Mouse (Mus musculus) embryo, embryonic 10.5 days (tissue): Measurements from ENCODE around the gene Gm4553.
"Not testable (repeated sequence)": the region's sequence is repeated elsewhere in the genome, so short reads cannot be mapped to it uniquely, and the experiment has no call there.

ENCODE experiments used
- DNase-seq: peaks from one replicate; pipeline ENCODE4 v3.0.0-alpha.2; 2015; ENCODE audit warnings: low spot score

Gm4553 gene

DNA sequence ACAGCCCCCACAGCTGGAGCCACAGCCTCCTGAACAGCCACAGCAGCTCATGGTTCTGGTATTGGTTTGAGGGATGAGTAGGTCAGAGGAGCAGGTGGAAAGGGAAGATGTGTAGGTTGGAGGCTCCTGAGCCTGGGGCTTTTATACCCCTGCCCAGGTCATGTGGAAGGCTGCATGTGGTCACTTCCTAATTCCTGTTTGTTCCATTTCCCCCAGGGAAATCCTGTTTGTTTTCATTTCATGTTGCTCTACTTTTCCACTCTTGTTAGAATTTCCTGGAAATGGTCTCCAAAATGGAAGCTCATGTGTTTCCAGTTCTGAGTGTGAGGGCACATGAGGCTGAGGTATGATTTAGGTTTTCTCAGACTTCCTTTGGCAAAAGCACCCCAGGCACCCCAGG, at the start of gene Gm4553:
Gene Gm4553, minus strand, starts transcription at position 101 of the 400 bp plus-strand sequence.
- not testable (repeated sequence) for DNase-seq

DNA sequence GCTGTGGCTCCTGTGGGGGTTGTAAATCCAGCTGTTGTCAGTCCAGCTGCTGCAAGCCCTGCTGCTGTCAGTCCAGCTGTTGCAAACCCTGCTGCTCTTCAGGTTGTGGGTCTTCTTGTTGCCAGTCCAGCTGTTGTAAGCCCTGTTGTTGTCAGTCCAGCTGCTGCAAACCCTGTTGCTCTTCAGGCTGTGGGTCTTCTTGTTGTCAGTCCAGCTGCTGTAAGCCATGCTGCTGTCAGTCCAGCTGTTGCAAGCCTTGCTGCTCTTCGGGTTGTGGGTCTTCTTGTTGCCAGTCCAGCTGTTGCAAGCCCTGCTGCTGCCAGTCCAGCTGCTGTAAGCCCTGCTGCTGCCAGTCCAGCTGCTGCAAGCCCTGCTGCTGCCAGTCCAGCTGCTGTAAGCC, 46.6 kb upstream of the Gm4553 start:
- not testable (repeated sequence) for DNase-seq

DNA sequence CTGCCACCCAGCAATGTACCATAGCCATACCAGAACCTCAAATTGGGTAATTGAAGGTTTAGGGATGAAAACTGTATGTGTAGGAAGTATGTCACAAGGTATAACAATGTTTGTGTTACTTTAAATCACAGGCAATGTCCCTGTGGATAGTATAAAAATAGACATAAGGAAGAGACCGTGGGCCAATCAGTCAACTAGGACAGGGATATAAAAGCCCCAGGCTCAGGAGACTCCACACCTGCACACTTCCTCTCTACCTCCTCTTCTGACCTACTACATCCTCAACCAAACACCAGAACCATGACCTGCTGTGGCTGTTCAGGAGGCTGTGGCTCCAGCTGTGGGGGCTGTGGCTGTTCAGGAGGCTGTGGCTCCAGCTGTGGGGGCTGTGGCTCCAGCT, 46.0 kb upstream of the Gm4553 start, which contains the start of gene Gm7579:
Gene Gm7579, plus strand, starts transcription at position 301 of the 400 bp plus-strand sequence.
- DNase-seq, result no peak

DNA sequence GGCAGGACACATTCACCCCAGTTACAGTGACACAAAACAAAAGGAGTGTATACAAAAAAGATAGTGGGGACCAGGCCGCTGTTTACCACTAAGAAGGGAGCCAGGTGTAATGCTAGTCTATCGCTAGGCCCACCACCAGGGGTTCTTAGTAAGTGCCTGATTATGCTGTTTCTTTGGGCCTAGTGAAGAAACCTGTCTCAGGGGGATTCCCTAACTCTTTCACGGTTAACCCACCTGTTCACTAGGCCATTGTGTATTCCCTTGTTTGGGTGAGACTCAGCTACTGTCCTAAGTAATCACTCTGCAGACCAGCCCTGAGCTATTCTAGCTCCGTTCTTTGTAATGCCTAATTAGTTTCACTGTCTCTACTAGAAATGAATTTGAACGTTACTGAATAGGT, 41.4 kb upstream of the Gm4553 start:
- not testable (repeated sequence) for DNase-seq

DNA sequence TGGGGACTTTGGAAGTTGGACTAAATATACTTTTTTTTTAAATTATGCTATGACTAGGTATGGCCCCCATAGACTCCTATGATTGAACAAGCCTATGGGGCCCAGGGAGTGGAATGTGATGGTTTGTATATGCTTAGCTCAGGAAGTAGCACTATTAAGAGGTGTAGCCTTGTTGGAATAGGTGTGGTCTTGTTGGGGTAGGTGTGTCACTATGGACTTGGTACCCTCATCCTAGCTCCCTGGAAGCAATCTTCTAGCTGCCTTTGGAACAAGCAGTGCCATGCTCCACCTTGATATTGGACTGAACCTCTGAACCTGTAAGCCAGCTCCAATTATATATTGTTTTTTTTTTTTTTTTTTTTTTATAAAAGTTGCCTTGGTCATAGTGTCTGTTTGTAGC, 39.9 kb upstream of the Gm4553 start:
- DNase-seq, result no peak

DNA sequence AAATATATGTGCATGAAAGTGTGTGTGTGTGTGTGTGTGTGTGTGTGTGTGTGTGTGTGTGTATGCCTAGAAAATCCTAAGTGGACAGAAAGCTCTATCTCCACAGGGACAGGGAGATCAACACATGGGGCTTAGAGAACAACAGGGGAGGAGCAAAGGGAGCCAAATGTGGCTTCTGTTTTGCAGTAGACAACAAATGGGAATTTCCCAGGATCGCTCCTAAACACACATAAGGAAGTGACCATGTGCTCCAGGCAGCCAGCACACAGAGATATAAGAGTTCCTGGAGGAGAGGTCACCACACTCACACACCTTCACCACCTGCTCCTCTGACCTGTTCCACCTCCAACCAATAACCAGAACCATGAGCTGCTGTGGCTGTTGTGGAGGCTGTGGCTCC, 35.5 kb upstream of the Gm4553 start, which contains the start of gene Krtap5-3:
Gene Krtap5-3, plus strand, starts transcription at position 301 of the 400 bp plus-strand sequence.
- no peak for DNase-seq

DNA sequence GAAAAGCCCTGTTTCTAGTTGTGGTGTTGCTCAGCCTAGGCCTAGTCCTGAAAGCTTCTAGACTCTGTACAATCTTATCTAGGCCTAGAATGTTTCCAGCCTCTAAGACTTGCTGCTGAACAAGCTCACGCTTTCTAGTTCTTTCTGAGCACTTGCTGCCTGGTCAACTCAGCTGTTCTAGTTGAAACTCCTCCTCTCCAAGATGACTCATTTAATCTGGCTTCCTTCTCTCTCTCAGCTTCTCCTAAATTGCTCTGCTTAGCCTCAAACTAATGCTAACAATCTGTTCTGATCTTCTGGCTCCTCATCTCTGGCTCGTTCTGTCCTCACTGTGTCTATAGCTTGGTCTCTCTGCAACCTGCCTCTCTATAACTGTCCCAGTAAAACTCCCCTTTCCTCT, 33.2 kb upstream of the Gm4553 start:
- DNase-seq, result no peak

DNA sequence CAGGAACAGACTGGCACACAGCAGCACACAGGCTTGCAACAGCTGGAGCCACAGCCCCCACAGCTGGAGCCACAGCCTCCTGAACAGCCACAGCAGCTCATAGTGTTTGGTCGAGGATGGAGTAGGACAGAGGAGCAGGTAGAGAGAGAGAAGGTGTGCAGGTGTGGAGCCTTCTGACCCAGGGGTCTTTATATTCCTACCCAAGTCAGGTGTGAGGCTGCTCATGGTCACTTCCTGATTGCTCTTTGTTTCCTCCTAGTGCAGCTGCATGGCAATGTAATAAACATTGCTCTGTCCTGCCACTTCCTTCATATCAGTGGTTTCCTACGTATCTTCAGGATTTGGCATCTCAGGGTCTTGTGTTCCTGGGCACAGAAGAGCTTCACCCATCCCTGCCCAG, 24.8 kb upstream of the Gm4553 start, which contains the start of gene Gm10153:
Gene Gm10153, minus strand, starts transcription at position 101 of the 400 bp plus-strand sequence.
- no peak for DNase-seq

DNA sequence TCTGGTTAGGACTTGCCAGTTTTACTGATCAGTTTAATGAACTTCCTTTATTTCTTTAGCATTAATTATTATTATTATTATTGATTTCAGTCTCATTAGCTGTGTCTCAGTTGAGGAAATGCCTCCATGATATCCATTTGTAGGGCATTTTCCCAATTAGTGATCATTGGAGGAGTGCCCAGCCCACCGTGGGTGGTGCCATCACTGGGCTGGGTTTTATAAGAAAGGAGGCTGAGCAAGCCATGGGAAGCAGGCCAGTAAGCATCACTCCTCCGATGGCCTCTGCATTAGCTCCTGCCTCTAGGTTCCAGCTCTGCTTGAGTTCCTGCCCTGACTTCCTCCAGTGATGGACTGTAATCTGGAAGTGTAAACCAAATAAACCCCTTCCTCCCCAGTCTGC, 22.6 kb upstream of the Gm4553 start:
- no peak for DNase-seq

DNA sequence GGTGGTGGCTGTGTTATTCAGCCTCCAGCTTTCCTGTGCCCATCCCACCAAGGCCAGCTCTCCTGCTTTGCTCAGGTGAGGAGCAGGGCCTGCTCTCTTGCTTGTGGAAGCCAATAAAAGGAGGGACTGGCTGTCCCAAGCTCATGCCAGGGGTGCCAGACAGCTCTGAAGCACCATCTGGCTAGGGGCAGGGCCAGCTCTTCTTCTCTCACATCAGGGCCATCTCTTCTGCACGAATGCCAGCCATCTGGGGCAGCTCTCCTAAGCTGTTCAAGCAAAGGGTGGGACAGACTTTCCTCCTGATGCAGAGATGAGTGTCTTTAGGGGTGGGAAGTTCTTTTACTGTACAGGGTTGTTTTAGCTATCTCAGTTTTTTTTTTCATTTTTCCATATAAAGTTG, 15.5 kb upstream of the Gm4553 start:
- DNase-seq, result no peak

DNA sequence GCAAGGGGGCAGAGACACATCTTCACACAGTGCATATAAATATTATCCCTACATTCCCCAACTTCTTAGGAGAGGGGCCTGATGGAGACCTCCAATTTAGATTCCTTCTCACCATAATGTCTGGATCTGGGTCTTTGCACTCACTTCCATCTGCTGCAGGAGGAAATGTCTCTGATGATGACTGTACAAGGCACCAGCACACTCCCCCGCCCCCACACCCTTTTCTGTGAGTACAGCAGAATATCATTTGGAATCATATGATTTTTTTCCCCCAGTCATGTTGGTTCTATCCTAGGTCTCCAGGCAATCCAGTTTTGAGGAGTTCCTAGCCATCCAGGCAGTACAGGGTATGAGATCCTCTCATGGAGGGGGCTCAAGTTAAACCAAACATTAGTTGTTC, 13.1 kb upstream of the Gm4553 start:
- no peak for DNase-seq

DNA sequence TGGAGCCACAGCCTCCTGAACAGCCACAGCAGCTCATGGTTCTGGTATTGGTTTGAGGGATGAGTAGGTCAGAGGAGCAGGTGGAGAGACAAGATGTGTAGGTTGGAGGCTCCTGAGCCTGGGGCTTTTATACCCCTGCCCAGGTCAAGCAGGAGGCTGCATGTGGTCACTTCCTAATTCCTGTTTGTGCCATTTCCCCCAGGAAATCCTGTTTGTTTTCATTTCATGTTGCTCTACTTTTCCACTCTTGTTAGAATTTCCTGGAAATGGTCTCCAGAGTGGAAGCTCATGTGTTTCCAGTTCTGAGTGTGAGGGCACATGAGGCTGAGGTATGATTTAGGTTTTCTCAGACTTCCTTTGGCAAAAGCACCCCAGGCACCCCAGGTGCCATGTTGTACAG, 10.4 kb upstream of the Gm4553 start, which contains the start of gene Krtap5-2:
Gene Krtap5-2, minus strand, starts transcription at position 101 of the 400 bp plus-strand sequence.
- not testable (repeated sequence) for DNase-seq

DNA sequence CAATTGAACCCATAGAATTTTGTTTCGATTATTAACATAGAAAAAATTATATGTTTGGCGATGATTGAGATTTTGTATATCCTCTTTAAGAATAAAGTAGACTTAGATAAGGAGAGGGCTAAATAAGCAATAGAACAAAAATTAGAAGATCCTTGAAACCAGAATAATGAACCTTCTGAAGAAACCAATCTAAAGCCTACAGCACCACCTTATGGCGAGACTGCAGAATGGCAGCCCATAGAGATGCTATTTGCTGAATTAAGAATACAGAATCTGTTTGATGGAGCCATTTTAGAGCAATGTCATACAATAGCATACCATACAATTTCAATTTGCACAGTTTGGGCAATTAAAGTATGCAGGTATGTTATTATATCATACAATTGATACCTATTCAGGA, 4.3 kb upstream of the Gm4553 start:
- peak; percentile 80 for DNase-seq

DNA sequence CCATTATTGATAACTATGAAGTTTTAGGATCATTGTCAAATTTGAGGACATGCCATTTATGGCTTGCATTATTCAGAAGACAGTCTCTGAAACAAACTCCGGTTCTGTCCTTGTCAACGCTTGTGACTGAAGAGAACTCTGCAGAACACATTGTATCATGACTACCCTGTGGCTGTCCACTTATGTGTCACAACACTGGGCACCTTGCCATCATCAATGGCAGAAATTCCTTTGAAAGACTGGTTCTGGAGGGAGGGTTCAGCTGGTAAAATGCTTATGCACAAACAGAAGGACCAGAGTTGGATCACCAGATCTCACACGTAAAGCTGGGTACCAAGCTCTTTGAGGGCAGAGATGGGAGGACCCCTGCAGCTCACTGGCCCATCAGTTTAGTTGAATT, 6.2 kb downstream of the Gm4553 start:
- DNase-seq, result no peak

DNA sequence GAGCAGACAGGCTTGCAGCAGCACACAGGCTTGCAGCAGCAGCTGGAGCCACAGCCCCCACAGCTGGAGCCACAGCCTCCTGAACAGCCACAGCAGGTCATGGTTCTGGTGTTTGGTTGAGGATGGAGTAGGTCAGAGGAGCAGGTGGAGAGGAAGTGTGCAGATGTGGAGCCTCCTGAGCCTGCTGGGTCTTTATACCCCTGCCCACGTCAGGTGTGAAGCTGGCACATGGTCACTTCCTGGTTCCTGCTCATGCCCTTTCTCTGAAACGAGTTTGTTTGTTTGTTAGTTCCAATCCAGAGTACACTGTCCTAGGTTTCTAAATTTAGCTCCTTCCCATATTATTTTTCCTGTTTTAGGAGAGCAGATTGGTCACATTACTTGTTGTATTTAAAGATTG, 8.5 kb downstream of the Gm4553 start, which contains the start of gene Gm29735:
Gene Gm29735, minus strand, starts transcription at position 101 of the 400 bp plus-strand sequence.
- DNase-seq, result not testable (repeated sequence)

DNA sequence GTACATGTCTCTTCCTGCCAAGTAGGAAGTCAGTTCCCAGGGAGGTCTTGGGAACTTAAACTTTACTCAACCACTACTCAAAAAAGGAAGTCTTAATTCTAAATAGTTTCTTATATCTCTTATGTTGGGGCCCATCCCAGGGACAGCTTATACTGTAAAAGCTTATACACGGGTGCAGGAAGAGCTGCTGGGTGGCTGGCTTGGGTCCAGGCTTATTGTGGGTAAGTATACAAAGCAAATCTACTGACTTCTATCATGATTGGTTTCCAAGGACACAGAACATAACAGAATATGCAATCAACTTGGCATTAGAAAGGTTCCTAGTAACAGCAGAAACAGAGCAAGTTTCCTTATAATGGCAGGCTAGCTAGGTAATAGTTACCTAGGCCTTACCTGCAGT, 10.2 kb downstream of the Gm4553 start:
- DNase-seq, result no peak

DNA sequence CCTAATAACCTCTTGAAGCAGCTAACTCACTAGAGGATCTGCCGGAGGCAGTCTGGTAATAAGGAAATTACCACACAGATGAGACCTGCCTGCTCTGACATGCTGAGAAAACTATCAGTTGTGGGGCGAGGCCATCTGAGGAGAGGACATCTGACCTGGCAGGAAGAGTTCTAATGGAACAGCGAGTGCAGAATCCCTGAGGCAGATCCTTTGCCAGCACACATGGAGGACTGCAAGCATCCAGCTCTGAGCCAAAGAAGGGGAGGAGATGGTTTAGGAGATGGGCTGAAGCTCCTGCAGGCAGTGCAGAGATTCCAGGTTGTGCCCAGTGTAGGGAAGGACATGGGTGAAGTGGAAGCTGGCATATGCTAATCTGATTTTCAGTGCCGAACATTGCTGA, 13.3 kb downstream of the Gm4553 start:
- no peak for DNase-seq

DNA sequence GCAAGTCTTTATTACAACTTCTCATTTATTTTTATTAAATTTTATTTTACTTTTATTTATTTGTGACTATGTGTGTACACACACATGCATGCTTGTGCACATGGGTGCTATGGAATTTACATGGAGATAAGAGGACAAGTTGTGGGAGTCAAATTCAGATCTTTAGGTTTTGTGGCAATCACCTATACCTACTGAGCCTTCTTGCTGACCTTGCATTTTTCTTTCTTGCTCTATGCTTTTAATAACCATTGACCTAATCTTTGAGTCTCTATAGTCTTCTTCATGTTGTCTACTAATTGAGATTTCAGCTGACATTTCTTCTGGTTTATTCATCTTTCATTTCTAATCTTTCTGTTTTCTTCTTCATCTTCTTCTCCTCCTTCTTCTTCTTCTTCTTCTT, 16.9 kb downstream of the Gm4553 start:
- no peak for DNase-seq

DNA sequence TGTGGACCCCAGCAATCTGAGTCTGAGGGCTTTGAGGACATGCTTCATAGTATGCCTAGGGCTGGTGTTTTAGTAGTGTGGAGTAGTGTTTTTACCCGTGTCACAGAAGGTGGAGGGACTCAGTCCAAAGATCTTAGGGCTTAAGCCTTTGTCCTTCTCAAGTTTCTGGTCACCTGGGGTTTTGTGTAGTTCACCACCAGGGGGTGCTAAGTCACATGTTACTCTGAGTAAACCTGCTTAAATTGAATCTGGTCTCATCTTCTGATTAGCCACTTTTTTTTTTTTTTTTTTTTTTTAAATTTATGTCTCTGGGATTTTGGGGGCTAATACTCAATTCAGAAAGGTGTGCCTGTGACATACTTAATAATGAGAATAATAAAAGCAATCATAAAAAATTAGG, 19.5 kb downstream of the Gm4553 start:
- DNase-seq, result peak; percentile 84

DNA sequence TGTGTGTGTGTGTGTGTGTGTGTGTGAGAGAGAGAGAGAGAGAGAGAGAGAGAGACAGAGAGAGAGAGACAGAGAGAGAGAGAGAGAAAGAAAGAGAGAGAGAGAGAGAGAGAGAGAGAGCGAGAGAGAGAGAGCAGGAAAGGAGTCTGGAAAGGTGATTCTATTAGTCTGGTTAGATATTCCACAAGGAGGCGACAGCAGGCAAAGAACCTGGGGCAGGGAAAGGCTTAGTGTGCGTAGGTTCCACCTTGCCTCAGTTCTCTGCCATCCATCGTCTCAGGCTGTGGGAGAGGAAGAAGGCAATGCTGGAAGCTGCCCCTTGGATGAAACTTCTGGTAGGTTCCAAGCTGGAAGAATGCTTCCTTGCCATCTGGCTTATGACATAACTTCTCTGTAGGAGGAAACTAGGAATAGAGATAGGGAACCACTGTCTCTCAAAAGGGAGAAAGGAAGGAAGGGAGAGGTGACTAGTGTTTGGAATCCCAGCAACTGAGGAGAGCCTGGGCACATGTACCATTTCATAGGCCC, 20.1 kb downstream of the Gm4553 start:
- peak; percentile 4 for DNase-seq

DNA sequence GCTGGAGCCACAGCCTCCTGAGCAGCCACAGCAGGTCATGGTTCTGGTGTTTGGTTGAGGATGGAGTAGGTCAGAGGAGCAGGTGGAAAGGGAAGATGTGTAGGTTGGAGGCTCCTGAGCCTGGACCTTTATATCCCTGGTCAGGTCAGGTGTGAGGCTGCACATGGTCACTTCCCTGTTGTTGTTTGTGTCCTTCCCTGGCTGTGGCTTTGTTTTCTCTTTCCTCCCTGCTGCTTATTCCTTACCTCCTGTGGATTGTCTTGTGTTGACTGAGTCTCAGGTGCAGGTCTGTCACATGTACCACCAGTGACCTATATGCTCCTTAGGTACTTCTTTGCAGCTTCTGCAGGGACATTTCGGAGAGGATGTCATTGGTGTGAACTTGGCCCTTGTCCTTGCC, 21.0 kb downstream of the Gm4553 start, which contains the start of gene Gm45337:
Gene Gm45337, minus strand, starts transcription at position 101 of the 400 bp plus-strand sequence.
- no peak for DNase-seq

DNA sequence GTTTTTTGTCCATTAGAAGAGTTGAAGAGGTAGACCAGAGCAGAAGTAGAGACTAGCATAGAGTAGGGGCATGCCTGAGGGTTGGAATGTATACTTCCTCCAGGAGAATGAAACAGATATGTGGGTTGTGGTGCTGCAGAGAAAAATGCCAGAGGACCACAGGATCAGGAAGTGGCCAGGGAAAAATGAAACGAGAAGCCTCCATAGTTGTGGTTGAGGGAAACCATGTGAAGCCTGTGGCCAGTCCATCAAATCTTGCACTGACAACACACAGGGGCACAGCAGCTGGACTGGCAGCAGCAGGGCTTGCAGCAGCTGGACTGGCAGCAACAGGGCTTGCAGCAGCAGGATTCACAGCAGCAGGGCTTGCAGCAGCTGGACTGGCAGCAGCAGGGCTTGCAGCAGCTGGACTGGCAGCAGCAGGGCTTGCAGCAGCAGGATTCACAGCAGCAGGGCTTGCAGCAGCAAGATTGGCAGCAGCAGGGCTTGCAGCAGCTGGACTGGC, 22.0 kb downstream of the Gm4553 start:
- DNase-seq, result not testable (repeated sequence)

DNA sequence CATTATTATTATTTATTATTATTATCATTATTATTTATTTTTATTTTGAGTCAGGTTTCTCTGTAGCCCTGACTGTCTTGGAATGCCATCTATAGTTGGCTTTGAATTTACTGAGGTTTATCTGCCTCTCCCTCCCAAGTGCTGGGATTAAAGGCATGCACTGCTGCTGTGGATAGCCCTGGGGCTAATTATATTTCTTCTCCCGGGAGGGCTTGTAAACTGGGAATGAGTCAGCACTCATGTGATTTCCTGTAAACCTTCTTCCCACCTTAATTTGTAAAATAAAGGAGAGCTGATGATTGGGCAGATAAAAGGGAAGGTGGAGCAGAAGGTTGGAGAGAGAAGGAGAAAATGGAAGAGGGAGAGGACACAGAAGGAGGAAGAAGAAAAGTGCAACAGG, 24.8 kb downstream of the Gm4553 start:
- DNase-seq, result no peak

DNA sequence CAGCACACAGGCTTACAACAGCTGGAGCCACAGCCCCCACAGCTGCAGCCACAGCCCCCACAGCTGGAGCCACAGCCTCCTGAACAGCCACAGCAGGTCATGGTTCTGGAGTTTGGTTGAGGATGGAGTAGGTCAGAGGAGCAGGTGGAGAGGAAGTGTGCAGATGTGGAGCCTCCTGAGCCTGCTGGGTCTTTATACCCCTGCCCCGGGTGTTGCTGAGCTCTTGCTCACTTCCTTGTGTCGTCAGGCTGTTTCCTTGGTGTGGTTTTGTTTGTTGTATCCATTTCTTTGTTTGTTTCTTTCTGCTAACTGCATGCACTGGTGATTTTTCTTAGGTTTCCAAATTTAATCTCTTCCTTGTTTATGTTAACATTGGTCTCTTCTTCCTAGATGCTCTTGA, 29.6 kb downstream of the Gm4553 start, which contains the start of gene Gm39115:
Gene Gm39115, minus strand, starts transcription at position 101 of the 400 bp plus-strand sequence.
- DNase-seq, result not testable (repeated sequence)
